Mouse (Mus musculus) stomach, embryonic 16.5 days (tissue): ENCODE measurements around the gene Dok5. TPM values are rescaled to one million over a fixed set of nuclear protein-coding genes. Genes with fewer than 3 reads are reported as not detected.

Source experiments
- ATAC-seq: fragments of 200-750 bp; cut with Nextera tagmentation; 2 replicates; pipeline ENCODE4 v1.8.0; 2017; ENCODE audit warnings: moderate number of reproducible peaks, moderate TSS enrichment; ENCODE audit not compliant: insufficient read depth, low FRiP score
- H3K27ac ChIP-seq: fragments of 300-500 bp; sonication (generic); 2 replicates; pipeline ENCODE4 v1.5.1; 2014; ENCODE audit warnings: low read length
- H3K27me3 ChIP-seq: fragments of 300-500 bp; sonication (generic); 2 replicates; pipeline ENCODE4 v1.6.1; 2014; ENCODE audit warnings: low read length, control low read depth, mixed read lengths; ENCODE audit not compliant: control insufficient read depth, insufficient read depth
- H3K36me3 ChIP-seq: fragments of 300-500 bp; sonication (generic); 2 replicates; pipeline ENCODE4 v1.6.1; 2014; ENCODE audit warnings: low read length; ENCODE audit not compliant: control insufficient read depth, insufficient read depth
- H3K4me1 ChIP-seq: fragments of 300-500 bp; sonication (generic); 2 replicates; pipeline ENCODE4 v1.6.1; 2014; ENCODE audit warnings: low read length, control low read depth, mixed read lengths; ENCODE audit not compliant: control insufficient read depth, insufficient read depth
- H3K4me2 ChIP-seq: fragments of 300-500 bp; sonication (generic); 2 replicates; pipeline ENCODE4 v1.6.1; 2014; ENCODE audit warnings: low read depth, low read length, mixed read lengths
- H3K4me3 ChIP-seq: fragments of 300-500 bp; sonication (generic); replicated peaks from 2 replicates; pipeline ENCODE4 v1.5.1; 2014; ENCODE audit warnings: mild to moderate bottlenecking, low read length
- H3K9ac ChIP-seq: fragments of 300-500 bp; sonication (generic); 2 replicates; pipeline ENCODE4 v1.6.1; 2014; ENCODE audit warnings: low read length
- H3K9me3 ChIP-seq: fragments of 300-500 bp; sonication (generic); replicated peaks from 2 replicates; pipeline ENCODE4 v1.6.1; 2016; ENCODE audit warnings: low read length, control low read depth; ENCODE audit not compliant: control insufficient read depth
- WGBS: fragments of 180-500 bp; shearing (Covaris S2); extraction: QIAGEN DNeasy Blood & Tissue Kit; methylation state at CpG from one replicate; pipeline ENCODE4 v1.1.7; 2014; 5-methylcytosine and 5-hydroxymethylcytosine counted together
- polyA plus RNA-seq: library from polyadenylated mRNA; unstranded; fragments of >200 nt; fragmentation: Nextera tagmentation; extraction: Ambion mirVana; gene quantifications from 2 replicates; pipeline ENCODE4 v1.2.1, GENCODE M21; 2015

Gene Dok5
- polyA plus RNA-seq, 1 experiment from 2014 or later = 3.5 TPM

DNA sequence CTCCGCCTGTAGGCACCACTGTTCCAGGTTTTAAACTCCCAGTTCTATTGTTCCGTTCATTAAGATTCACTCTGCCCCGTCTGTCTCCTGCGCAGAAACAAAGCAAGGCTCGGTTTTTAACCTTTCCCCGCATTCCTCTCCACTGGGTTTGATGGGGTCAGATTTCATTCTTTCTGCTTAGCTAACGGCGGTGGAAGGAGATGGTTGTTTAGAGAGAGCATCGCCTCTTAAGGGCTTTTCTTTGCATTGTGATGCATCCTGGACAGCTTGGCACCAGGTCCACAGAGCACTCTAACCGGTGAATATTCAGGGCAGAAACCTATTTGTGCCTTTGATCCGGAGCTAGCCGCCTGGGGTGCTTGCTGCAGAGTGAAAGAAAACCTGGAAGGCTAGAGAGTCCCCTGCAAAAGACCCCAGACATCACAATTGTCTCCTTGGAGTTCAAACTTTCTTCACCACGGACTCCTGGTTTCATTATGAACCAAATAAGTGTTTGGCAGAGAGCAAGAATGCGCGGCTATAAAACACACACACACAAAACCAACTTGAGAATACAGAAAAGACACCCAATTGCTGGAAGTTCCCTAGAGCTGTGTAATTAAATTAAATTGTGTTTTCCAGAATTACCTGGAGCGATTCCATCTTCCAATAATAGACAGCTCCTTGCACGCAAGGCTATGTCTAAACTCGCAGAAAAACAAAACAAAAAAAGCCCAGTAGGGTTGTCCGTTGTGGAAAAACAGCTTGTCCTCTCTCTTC, 40.7 kb downstream of the Dok5 start:
- peak overlapping the region; percentile 20 for H3K4me2 ChIP-seq
- WGBS = 16% methylated on average over 19 of the region's 19 CpGs

DNA sequence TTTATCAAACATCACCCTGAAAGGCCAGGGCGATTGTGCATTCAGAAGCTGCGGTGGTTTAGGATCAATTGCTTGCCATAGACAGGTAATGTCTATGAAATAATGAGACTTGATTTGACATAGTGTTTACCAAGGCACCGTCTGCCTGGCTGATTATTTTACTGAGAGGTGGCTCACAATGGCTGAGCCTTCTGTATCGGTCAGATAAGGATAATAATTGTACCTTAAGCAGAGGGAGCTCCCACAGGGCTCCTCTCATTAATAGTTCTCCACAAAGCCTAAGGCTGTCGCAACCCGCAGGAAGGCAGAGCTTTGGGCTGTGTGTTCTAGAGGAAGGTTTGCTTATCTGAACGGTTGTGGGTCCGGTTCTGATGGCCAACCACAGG, 41.3 kb downstream of the Dok5 start:
- Histone ChIP-seq H3K9ac (no peak overlapping the region), H3K27me3 (no peaks in the 10 kb centered on the region), H3K27ac (no peak overlapping the region), H3K4me3 (no peak overlapping the region), H3K4me2 (no peak overlapping the region), H3K9me3 (no peaks in the 10 kb centered on the region), H3K36me3 (no peaks in the 10 kb centered on the region), H3K4me1 (peaks cover 4% of the 10 kb centered on the region)
- no peak for ATAC-seq
- WGBS = 61% methylated on average over 8 of the region's 8 CpGs

More for the DNA sequence above, 40.7 kb downstream of the Dok5 start:
- no peaks in the 10 kb centered on the region for H3K36me3 ChIP-seq
- no peaks in the 10 kb centered on the region for H3K27me3 ChIP-seq
- no peak overlapping the region for H3K4me3 ChIP-seq
- 0 out of 2 replicates have a peak overlapping the region, but pooled peaks have one; percentile 4 for H3K9ac ChIP-seq
- no peaks in the 10 kb centered on the region for H3K9me3 ChIP-seq
- H3K27ac ChIP-seq = no peak overlapping the region
- no peak for ATAC-seq
- H3K4me1 ChIP-seq = peaks cover 6% of the 10 kb centered on the region

DNA sequence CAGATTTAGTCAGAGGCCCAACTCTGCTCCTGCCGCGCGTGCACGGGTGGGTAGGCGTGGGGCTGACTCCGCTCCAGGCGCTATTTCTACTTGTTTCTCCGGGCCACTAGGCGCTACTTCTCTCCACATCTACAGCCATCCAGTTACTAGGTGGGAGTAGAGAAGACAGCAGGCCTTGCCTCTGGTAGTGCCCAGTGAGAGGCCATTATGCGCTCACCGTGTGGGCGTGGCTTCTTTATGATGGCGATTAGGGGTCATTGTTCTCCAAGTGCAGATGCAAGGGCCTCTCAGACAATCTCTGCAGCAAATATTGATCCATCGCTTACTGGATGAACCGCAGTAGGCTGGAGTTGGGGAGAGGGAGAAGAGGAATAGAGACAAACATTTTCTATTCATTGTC, 44.0 kb downstream of the Dok5 start:
- Histone ChIP-seq H3K4me2 (no peak overlapping the region), H3K27me3 (no peaks in the 10 kb centered on the region), H3K27ac (no peak overlapping the region), H3K4me3 (no peak overlapping the region), H3K36me3 (no peaks in the 10 kb centered on the region), H3K4me1 (peaks cover 4% of the 10 kb centered on the region), H3K9me3 (no peaks in the 10 kb centered on the region), H3K9ac (no peak overlapping the region)
- no peak for ATAC-seq
- 86% methylated on average over 15 of the region's 15 CpGs for WGBS

DNA sequence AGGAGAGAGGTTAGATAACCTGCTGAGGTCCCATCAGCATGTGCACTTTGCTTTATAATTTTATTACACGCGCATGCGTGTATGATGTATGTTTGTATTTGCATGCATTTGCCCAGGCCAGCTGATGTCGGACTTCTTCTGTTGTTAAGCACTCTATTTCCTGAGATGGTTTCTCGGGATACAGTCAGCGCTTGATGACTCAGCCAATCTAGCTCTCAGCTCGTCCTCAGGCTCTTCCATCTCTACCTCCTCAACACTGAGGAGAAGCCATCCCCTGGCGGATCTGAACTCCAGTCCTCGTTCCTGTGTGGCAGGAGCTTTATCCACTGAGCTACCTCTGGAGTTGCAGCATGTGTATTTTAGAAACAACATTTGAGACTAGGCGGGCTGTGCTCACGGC, 44.5 kb downstream of the Dok5 start:
- Histone ChIP-seq H3K4me1 (peaks cover 4% of the 10 kb centered on the region), H3K27me3 (no peaks in the 10 kb centered on the region), H3K36me3 (no peaks in the 10 kb centered on the region), H3K9me3 (no peaks in the 10 kb centered on the region), H3K27ac (no peak overlapping the region), H3K9ac (no peak overlapping the region), H3K4me3 (no peak overlapping the region), H3K4me2 (no peak overlapping the region)
- 91% methylated on average over 11 of the region's 11 CpGs for WGBS
- no peak for ATAC-seq

DNA sequence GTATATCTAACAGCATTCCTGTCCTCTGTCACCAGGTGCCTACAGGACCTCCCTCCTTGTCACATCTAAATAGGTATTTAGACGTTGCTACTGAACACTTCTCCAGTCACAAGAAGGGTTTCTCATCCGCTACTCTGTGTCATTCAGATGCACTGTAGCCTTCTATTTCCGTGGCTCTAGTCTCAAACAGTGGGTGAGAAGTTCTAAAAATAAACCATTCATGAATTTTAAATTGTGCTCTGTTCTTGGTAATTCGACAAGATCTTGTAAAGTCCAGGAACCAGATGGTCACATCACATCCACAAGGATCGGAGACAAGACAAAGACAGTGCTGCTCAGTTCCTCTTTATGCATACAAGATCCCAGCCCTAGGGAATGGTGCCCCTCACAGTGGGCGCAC, 46.0 kb downstream of the Dok5 start:
- H3K9me3 ChIP-seq = no peaks in the 10 kb centered on the region
- no peaks in the 10 kb centered on the region for H3K4me1 ChIP-seq
- no peak overlapping the region for H3K9ac ChIP-seq
- no peak overlapping the region for H3K27ac ChIP-seq
- ATAC-seq = no peak
- H3K36me3 ChIP-seq = no peaks in the 10 kb centered on the region
- no peak overlapping the region for H3K4me3 ChIP-seq
- 74% methylated on average over 6 of the region's 6 CpGs for WGBS
- no peak overlapping the region for H3K4me2 ChIP-seq
- no peaks in the 10 kb centered on the region for H3K27me3 ChIP-seq

DNA sequence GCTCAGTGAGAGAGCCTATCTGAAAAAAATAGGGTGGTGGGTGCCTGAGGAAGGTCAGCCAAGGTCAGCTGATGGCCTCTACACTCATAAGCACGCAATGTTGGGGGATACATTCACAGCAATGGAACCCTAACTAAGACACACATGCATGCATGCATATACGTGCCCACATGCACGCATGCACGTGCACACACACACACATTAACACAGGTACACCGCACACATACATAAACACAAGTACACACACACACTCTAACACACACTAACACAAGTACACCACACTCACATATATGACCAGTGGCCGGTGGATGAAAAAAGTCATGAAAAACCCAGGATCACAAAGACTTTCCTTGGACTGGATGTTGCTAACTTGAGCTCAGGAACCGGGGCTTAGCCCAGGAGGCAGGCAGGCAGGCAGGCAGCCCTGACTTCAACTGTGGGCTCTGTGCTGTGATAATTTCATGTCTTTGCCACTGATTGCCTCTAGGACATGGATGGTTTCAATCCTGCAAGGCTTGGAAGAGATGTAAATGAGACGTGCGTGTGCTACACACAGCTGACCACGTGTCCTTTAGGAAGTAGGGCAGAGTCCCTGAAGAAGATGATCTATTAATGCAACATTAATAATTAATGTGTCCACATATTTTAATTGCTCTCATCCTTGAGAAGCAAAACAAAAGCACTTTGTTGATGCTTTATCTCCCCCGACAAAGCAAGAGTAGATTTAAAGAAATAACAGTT, 48.6 kb downstream of the Dok5 start:
- no peak overlapping the region for H3K4me2 ChIP-seq
- no peaks in the 10 kb centered on the region for H3K36me3 ChIP-seq
- ATAC-seq = no peak
- H3K27ac ChIP-seq = no peak overlapping the region
- H3K9ac ChIP-seq = no peak overlapping the region
- no peaks in the 10 kb centered on the region for H3K9me3 ChIP-seq
- H3K4me3 ChIP-seq = no peak overlapping the region
- H3K27me3 ChIP-seq = no peaks in the 10 kb centered on the region
- H3K4me1 ChIP-seq = no peaks in the 10 kb centered on the region
- 87% methylated on average over 11 of the region's 11 CpGs for WGBS

DNA sequence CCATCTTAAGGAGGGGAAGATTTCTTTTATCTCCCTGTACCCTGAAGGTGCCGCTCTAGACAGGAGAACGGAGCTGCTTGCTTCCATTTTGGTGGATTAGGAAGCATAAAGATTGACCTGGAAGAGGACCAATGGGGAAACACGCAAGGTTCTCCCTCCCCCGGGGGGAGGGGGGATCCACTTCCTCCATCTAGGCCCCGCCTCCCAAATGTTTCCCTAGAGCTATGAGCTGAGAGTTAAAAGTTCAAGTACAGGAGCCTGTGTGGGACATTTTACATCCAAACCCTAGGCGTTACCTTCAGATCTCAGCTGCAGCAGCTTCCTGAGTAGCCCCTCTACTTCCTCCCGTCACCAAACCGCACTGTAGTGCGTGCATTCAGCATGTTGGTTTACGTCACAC, 56.5 kb downstream of the Dok5 start:
- no peaks in the 10 kb centered on the region; the same call in 1 of the 2 replicates for H3K9me3 ChIP-seq
- H3K4me2 ChIP-seq = no peak overlapping the region
- H3K27ac ChIP-seq = no peak overlapping the region
- H3K27me3 ChIP-seq = no peaks in the 10 kb centered on the region
- no peak overlapping the region for H3K9ac ChIP-seq
- H3K4me3 ChIP-seq = no peak overlapping the region
- WGBS = 91% methylated on average over 10 of the region's 10 CpGs
- ATAC-seq = no peak
- no peaks in the 10 kb centered on the region for H3K36me3 ChIP-seq
- no peaks in the 10 kb centered on the region for H3K4me1 ChIP-seq

DNA sequence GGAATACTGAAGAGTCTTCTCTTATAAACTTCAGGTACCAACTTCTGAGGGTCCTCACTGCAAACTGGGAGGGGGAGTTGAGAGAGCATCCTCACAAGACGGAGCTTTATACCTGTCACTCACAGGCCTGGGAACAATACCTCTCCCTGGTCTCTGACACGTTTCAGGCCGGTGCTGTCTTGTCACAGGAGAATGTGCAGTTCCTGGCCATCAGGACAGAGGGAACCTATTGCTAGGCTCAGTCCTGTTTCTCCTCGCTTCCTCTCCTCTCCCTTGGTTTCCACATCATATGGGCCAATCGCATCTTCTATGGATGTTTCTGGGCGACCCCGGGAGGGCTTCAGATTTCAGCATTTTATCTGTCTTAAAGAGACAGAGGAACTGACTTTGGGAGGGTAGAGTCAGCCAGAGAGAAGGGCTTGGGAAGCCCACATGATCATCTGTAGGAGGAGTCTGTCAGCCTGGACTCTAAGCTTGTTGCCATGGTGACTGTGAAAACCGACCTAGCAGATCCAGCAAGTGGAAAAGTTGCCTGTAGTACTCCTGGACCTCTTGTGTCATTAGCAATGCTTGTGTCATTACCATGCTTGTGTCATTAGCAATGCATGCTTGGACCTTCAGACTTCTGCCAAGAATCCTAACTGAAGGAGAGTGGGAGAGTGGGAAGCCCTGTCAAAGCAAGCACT, 59.9 kb downstream of the Dok5 start:
- no peak overlapping the region for H3K4me2 ChIP-seq

DNA sequence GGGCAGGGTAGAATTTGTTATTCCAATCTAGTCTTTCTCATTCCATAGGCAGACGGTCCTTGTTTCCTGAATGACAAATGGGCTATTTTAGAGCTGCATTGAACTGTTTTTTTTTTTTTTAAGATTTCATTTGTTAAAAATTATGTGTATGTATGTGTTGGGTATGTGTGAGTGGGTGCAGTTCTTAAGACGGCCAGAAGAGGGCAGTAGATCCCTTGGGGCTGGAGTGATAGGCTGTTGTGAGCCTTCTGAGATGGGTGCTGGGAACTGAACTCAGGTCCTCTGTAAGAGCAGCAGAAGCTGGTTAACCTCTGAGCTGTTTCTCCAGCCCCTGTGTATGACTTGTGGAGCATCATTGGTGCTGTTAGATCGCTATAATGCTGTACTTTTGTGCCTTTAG, 63.6 kb downstream of the Dok5 start:
- Histone ChIP-seq H3K4me2 (no peak overlapping the region), H3K4me1 (no peaks in the 10 kb centered on the region), H3K27ac (no peak overlapping the region), H3K4me3 (no peak overlapping the region), H3K36me3 (no peaks in the 10 kb centered on the region), H3K9me3 (no peaks in the 10 kb centered on the region; the same call in 1 of the 2 replicates), H3K27me3 (no peaks in the 10 kb centered on the region), H3K9ac (no peak overlapping the region)
- 78% methylated on average over 3 of the region's 3 CpGs for WGBS
- ATAC-seq = no peak

More for the DNA sequence above, 59.9 kb downstream of the Dok5 start:
- H3K36me3 ChIP-seq = no peaks in the 10 kb centered on the region
- H3K27ac ChIP-seq = no peak overlapping the region
- H3K4me1 ChIP-seq = no peaks in the 10 kb centered on the region
- ATAC-seq = no peak
- H3K4me3 ChIP-seq = no peak overlapping the region
- WGBS = 28% methylated on average over 8 of the region's 8 CpGs
- no peak overlapping the region for H3K9ac ChIP-seq
- no peaks in the 10 kb centered on the region for H3K27me3 ChIP-seq
- no peaks in the 10 kb centered on the region; the same call in 1 of the 2 replicates for H3K9me3 ChIP-seq
